Mouse (Mus musculus) heart, postnatal 0 days (tissue): Measurements from ENCODE around the gene Mcoln1.

Source experiments
- CTCF ChIP-seq: IDR thresholded peaks from 2 replicates; pipeline ENCODE4 v1.5.1; 2016; ENCODE audit warnings: antibody characterized with exemption, control low read depth, low read depth
- EP300 ChIP-seq: IDR thresholded peaks from 2 replicates; pipeline ENCODE4 v1.6.1; 2016; ENCODE audit warnings: antibody characterized with exemption, low read depth

- TF ChIP-seq CTCF (no peak), EP300 (no peak)
Observed at GRCm38 (mm10) chr8:3467006-3467885, 33.0 kb upstream of the Mcoln1 start, which contains the start of gene Pex11g.
